Mouse (Mus musculus) embryonic facial prominence, embryonic 11.5 days (tissue): ENCODE results near the gene Zfp672. TPM values are rescaled to one million over a fixed set of nuclear protein-coding genes. Genes with fewer than 3 reads are reported as not detected.
A peak's percentile ranks its signal among the peaks of the same experiment; 100 is the strongest.
"Not testable (repeated sequence)": the region's sequence is repeated elsewhere in the genome, so short reads cannot be mapped to it uniquely, and the experiment has no call there.

Experiments used
- ATAC-seq: fragments of 200-750 bp; cut with Nextera tagmentation; replicated peaks from 2 replicates; pipeline ENCODE4 v1.8.0; 2017; ENCODE audit warnings: low read depth; ENCODE audit not compliant: insufficient number of reproducible peaks, low FRiP score, low TSS enrichment
- DNase-seq: peaks from one replicate; pipeline ENCODE4 v3.0.0-alpha.2; 2015; ENCODE audit warnings: low spot score
- H3K27ac ChIP-seq: fragments of 300-500 bp; sonication (generic); replicated peaks from 2 replicates; pipeline ENCODE4 v1.5.1; 2014; ENCODE audit warnings: mild to moderate bottlenecking, low read depth, low read length, control low read depth
- H3K27me3 ChIP-seq: fragments of 300-500 bp; sonication (generic); 2 replicates; pipeline ENCODE4 v1.6.1; 2014; ENCODE audit warnings: mild to moderate bottlenecking, low read length, moderate library complexity, mixed read lengths; ENCODE audit not compliant: control insufficient read depth, insufficient read depth
- H3K36me3 ChIP-seq: fragments of 300-500 bp; sonication (generic); replicated peaks from 2 replicates; pipeline ENCODE4 v1.6.1; 2014; ENCODE audit warnings: low read depth, mild to moderate bottlenecking, low read length, moderate library complexity, mixed read lengths; ENCODE audit not compliant: control insufficient read depth, insufficient read depth
- H3K4me1 ChIP-seq: fragments of 300-500 bp; sonication (generic); 2 replicates; pipeline ENCODE4 v1.6.1; 2014; ENCODE audit warnings: low read length, mixed read lengths; ENCODE audit not compliant: control insufficient read depth, insufficient read depth
- H3K4me2 ChIP-seq: fragments of 300-500 bp; sonication (generic); 2 replicates; pipeline ENCODE4 v1.6.1; 2014; ENCODE audit warnings: low read depth, mild to moderate bottlenecking, control low read depth, low read length, moderate library complexity
- H3K4me3 ChIP-seq: fragments of 300-500 bp; sonication (generic); 2 replicates; pipeline ENCODE4 v1.5.1; 2014; ENCODE audit warnings: low read depth, low read length, control low read depth
- H3K9ac ChIP-seq: fragments of 300-500 bp; sonication (generic); replicated peaks from 2 replicates; pipeline ENCODE4 v1.6.1; 2014; ENCODE audit warnings: mild to moderate bottlenecking, control low read depth, low read length
- H3K9me3 ChIP-seq: fragments of 300-500 bp; sonication (generic); replicated peaks from 2 replicates; pipeline ENCODE4 v1.6.1; 2016; ENCODE audit warnings: mild to moderate bottlenecking, low read length, inconsistent platforms, mixed read lengths; ENCODE audit not compliant: control insufficient read depth
- WGBS: fragments of 180-500 bp; shearing (Covaris S2); extraction: QIAGEN DNeasy Blood & Tissue Kit; methylation state at CpG from one replicate; pipeline ENCODE4 v1.1.7; 2014; 5-methylcytosine and 5-hydroxymethylcytosine counted together
- polyA plus RNA-seq: library from polyadenylated mRNA; unstranded; fragments of >200 nt; fragmentation: Nextera tagmentation; extraction: Ambion mirVana; gene quantifications from 2 replicates; pipeline ENCODE4 v1.2.1, GENCODE M21; 2014

Gene Zfp672
- polyA plus RNA-seq, 1 experiment from 2014 or later, result 24.4 TPM

GRCm38 (mm10) chr11:58306860-58307308, 23.3 kb downstream of the Zfp672 start, which contains the start of gene Zfp692:
Gene Zfp692, plus strand, starts transcription at chr11:58307069.
- H3K9me3 ChIP-seq, result no peaks in the 10 kb centered on the region
- DNase-seq, result peak; percentile 97
- peak within 1 kb of the TSS; percentile 47; the same call in 1 of the 2 replicates for H3K27ac ChIP-seq
- ATAC-seq, result peak; percentile 54
- H3K4me1 ChIP-seq, result no peaks in the 10 kb centered on the region
- peak within 1 kb of the TSS; percentile 77 for H3K9ac ChIP-seq
- no peaks in the 10 kb centered on the region for H3K27me3 ChIP-seq
- peak within 1 kb of the TSS; percentile 92 for H3K4me2 ChIP-seq
- WGBS, result 0% methylated on average over 34 of the region's 34 CpGs
- H3K36me3 ChIP-seq, result no peaks in the 10 kb centered on the region
- H3K4me3 ChIP-seq, result peak within 1 kb of the TSS; percentile 53

- ATAC-seq, H3K36me3 ChIP-seq: not testable (repeated sequence)
Observed at GRCm38 (mm10) chr11:58305299-58305698, 24.8 kb downstream of the Zfp672 start.

GRCm38 (mm10) chr11:58303594-58303993, 26.5 kb downstream of the Zfp672 start:
- H3K27me3 ChIP-seq, result no peaks in the 10 kb centered on the region
- no peaks in the 10 kb centered on the region for H3K4me1 ChIP-seq
- no peak overlapping the region for H3K4me3 ChIP-seq
- H3K4me2 ChIP-seq, result 0 out of 2 replicates have a peak overlapping the region, but pooled peaks have one; percentile 6
- no peak for ATAC-seq
- 22% methylated on average over 7 of the region's 7 CpGs for WGBS
- no peak overlapping the region for H3K27ac ChIP-seq
- H3K36me3 ChIP-seq, result no peaks in the 10 kb centered on the region
- DNase-seq, result peak; percentile 26
- H3K9ac ChIP-seq, result no peak overlapping the region
- no peaks in the 10 kb centered on the region for H3K9me3 ChIP-seq

More at GRCm38 (mm10) chr11:58305299-58305698, 24.8 kb downstream of the Zfp672 start:
- H3K27ac ChIP-seq, H3K9ac ChIP-seq, DNase-seq, H3K4me1 ChIP-seq, H3K27me3 ChIP-seq, H3K4me3 ChIP-seq, H3K4me2 ChIP-seq, H3K9me3 ChIP-seq: not testable (repeated sequence)
- 90% methylated on average over 8 of the region's 8 CpGs for WGBS

- Histone ChIP-seq H3K36me3 (no peaks in the 10 kb centered on the region), H3K27me3 (no peaks in the 10 kb centered on the region), H3K4me2 (peak overlapping the region; percentile 26), H3K9me3 (no peaks in the 10 kb centered on the region), H3K9ac (peak overlapping the region; percentile 73), H3K4me3 (peak overlapping the region; percentile 56), H3K27ac (peak overlapping the region; percentile 74), H3K4me1 (no peaks in the 10 kb centered on the region)
- under 1% methylated on average over 26 of the region's 26 CpGs for WGBS
- DNase-seq, result peak; percentile 45
- no peak for ATAC-seq
Observed at GRCm38 (mm10) chr11:58302774-58303445, 27.2 kb downstream of the Zfp672 start.

- H3K4me1 ChIP-seq, result no peaks in the 10 kb centered on the region
- H3K27me3 ChIP-seq, result no peaks in the 10 kb centered on the region
- ATAC-seq, result peak; percentile 94
- DNase-seq, result peak; percentile 97
- H3K27ac ChIP-seq, result peak overlapping the region; percentile 74
- no peaks in the 10 kb centered on the region for H3K9me3 ChIP-seq
- no peaks in the 10 kb centered on the region for H3K36me3 ChIP-seq
- H3K4me3 ChIP-seq, result peak overlapping the region; percentile 56
- peak overlapping the region; percentile 26 for H3K4me2 ChIP-seq
- peak overlapping the region; percentile 73 for H3K9ac ChIP-seq
- WGBS, result 0% methylated on average over 36 of the region's 36 CpGs
Observed at GRCm38 (mm10) chr11:58301837-58302754, 28.0 kb downstream of the Zfp672 start.

GRCm38 (mm10) chr11:58301057-58301456, 29.1 kb downstream of the Zfp672 start:
- Histone ChIP-seq H3K4me1 (no peaks in the 10 kb centered on the region), H3K9ac (0 out of 2 replicates have a peak overlapping the region, but pooled peaks have one; percentile 13), H3K4me3 (peak overlapping the region; percentile 25), H3K36me3 (no peaks in the 10 kb centered on the region), H3K9me3 (no peaks in the 10 kb centered on the region), H3K4me2 (peak overlapping the region; percentile 36), H3K27me3 (no peaks in the 10 kb centered on the region), H3K27ac (no peak overlapping the region)
- WGBS, result 13% methylated on average over 13 of the region's 13 CpGs
- DNase-seq, result peak; percentile 83
- ATAC-seq, result no peak

GRCm38 (mm10) chr11:58297396-58297795, 32.7 kb downstream of the Zfp672 start:
- no peak overlapping the region for H3K9ac ChIP-seq
- ATAC-seq (no peak), DNase-seq (no peak)
- WGBS, result 74% methylated on average over 6 of the region's 6 CpGs
- H3K4me3 ChIP-seq, result no peak overlapping the region
- no peaks in the 10 kb centered on the region for H3K9me3 ChIP-seq
- no peaks in the 10 kb centered on the region for H3K27me3 ChIP-seq
- H3K36me3 ChIP-seq, result no peaks in the 10 kb centered on the region
- no peak overlapping the region for H3K4me2 ChIP-seq
- H3K27ac ChIP-seq, result no peak overlapping the region
- no peaks in the 10 kb centered on the region for H3K4me1 ChIP-seq
